Mouse (Mus musculus): ENCODE measurements around the gene Trim25. TPM values are rescaled to one million over a fixed set of nuclear protein-coding genes. Genes with fewer than 3 reads are reported as not detected.

Trim25 gene
- total and polyA plus RNA-seq, 3 experiments, result 6.1 to 41.2 (median 19.5) TPM

DNA sequence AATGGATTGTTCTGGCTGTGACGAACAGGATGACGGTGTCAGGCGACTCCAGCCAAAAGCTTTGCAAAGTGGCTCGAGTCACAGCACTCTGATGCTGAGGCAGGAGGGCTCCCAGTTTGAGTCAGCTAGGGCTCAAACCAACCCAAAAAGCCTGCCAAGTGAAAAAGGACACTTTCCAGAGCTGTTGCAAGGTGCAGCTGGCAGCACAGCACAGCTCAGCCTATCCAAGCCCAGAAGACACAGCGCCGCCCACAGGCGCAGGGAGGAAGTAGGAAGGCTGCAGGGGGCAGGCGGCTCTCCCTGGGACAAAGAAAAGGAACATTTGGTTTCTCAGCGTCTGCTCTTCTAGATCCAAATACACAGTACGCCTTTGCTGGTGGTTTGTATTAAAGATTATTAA, 12.6 kb upstream of the Trim25 start:
- Histone ChIP-seq H3K27me3 (replicated peaks) (no peaks in the 10 kb centered on the region), H3K4me3 (replicated peaks in 1 of 3; ENCODE audit: low read depth in 2 of 3, low read length in 2 of 3, poor library complexity in 1 of 3) (no peak overlapping the region), H3K9me3 (replicated peaks; ENCODE audit: low read length) (no peaks in the 10 kb centered on the region), H3K27ac (ENCODE audit: insufficient read depth, low read depth) (no peak overlapping the region), H3K4me2 (ENCODE audit: insufficient read depth, low read depth, poor library complexity, severe bottlenecking) (no peak overlapping the region), H3K9ac (ENCODE audit: insufficient read depth, low read depth) (no peak overlapping the region), H3K79me2 (replicated peaks; ENCODE audit: control insufficient read depth, extremely low read depth, insufficient read depth, poor library complexity, severe bottlenecking) (no peaks in the 10 kb centered on the region), H3K4me1 (ENCODE audit: control insufficient read depth in 1 of 2, insufficient read depth in 2 of 2) (peaks cover 2 to 31% of the 10 kb centered on the region in 2 experiments), H3K36me3 (replicated peaks in 1 of 2; ENCODE audit: control insufficient read depth in 1 of 2, insufficient read depth in 1 of 2, low read length in 1 of 2) (peaks cover 28 to 81% of the 10 kb centered on the region in 2 experiments)
- no peak for DNase-seq (ENCODE audit: extremely low read depth)
- in situ Hi-C loops (cut with MboI; ENCODE audit: low pct_ligation_motif_present, low pct_unique_long_range_greater_than_20kb, low sequenced_read_pairs) (loop anchor here (10.0 kb wide), 1 partner anchor 48 kb away; no protein-coding TSS in a partner anchor), dilution Hi-C loops (cut with MboI; ENCODE audit: extremely low pct_ligation_motif_present, extremely low pct_unique_long_range_greater_than_20kb, low sequenced_read_pairs) (no loop called here)
- no peak for TF ChIP-seq SMC3 (IDR thresholded peaks at IDR 0.05; ENCODE audit: low read depth, low read length)
- TF ChIP-seq CTCF (conservative IDR thresholded peaks at IDR 0.05 in 1 of 2, IDR thresholded peaks at IDR 0.05 in 1 of 2; ENCODE audit: low read depth in 2 of 2, low read length in 2 of 2), result peak in 1 of 2 experiments; percentile 30; a peak in 1 of 4 replicates

DNA sequence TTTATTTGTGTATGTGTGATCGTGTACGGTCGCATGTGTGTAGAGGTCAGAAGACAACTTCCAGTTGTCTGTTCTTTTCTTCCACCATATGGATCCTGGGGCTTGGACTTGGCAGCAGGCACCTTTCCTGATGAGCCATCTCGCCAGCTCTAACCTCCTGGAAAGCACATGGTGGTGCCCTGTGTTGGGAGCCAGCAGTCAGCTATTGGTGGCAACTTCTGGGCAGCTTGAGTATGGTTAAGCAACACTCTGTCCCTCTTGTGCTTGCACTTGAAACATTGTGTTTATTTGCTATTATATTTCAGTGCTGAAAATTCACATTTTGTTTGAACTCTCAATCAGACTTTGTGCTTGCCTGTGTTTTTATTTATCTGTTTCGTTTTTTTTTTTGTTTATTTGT, 10.2 kb upstream of the Trim25 start:
- Histone ChIP-seq H3K9me3 (replicated peaks; ENCODE audit: low read length) (no peaks in the 10 kb centered on the region), H3K9ac (ENCODE audit: insufficient read depth, low read depth) (no peak overlapping the region), H3K79me2 (replicated peaks; ENCODE audit: control insufficient read depth, extremely low read depth, insufficient read depth, poor library complexity, severe bottlenecking) (no peaks in the 10 kb centered on the region), H3K36me3 (replicated peaks in 1 of 2; ENCODE audit: control insufficient read depth in 1 of 2, insufficient read depth in 1 of 2, low read length in 1 of 2) (peaks cover 23 to 65% of the 10 kb centered on the region in 2 experiments), H3K27me3 (replicated peaks) (no peaks in the 10 kb centered on the region), H3K4me2 (ENCODE audit: insufficient read depth, low read depth, poor library complexity, severe bottlenecking) (no peak overlapping the region), H3K27ac (ENCODE audit: insufficient read depth, low read depth) (no peak overlapping the region), H3K4me3 (replicated peaks in 1 of 3; ENCODE audit: low read depth in 2 of 3, low read length in 2 of 3, poor library complexity in 1 of 3) (no peak overlapping the region), H3K4me1 (ENCODE audit: control insufficient read depth in 1 of 2, insufficient read depth in 2 of 2) (peaks cover 3 to 27% of the 10 kb centered on the region in 2 experiments; a peak in 2 of 4 replicates)
- dilution Hi-C loops (cut with MboI; ENCODE audit: extremely low pct_ligation_motif_present, extremely low pct_unique_long_range_greater_than_20kb, low sequenced_read_pairs) (no loop called here), in situ Hi-C loops (cut with MboI; ENCODE audit: low pct_ligation_motif_present, low pct_unique_long_range_greater_than_20kb, low sequenced_read_pairs) (loop anchor here (10.0 kb wide), 1 partner anchor 46 kb away; no protein-coding TSS in a partner anchor)
- TF ChIP-seq RAD21 (IDR thresholded peaks at IDR 0.05; ENCODE audit: low read depth, low read length) (no peak), ZC3H11A (IDR thresholded peaks at IDR 0.05; ENCODE audit: low read depth, low read length) (no peak), CTCF (conservative IDR thresholded peaks at IDR 0.05 in 1 of 2, IDR thresholded peaks at IDR 0.05 in 1 of 2; ENCODE audit: low read depth in 2 of 2, low read length in 2 of 2) (no peak), JUN (IDR thresholded peaks at IDR 0.05; ENCODE audit: insufficient read depth, low read depth, low read length) (no peak), ETS1 (conservative IDR thresholded peaks at IDR 0.05; ENCODE audit: low read depth, low read length) (no peak), RCOR1 (conservative IDR thresholded peaks at IDR 0.05; ENCODE audit: low read depth, low read length) (no peak), TCF12 (IDR thresholded peaks at IDR 0.05; ENCODE audit: low read depth, low read length) (no peak), ZKSCAN1 (IDR thresholded peaks at IDR 0.05; ENCODE audit: borderline replicate concordance, low read depth, low read length) (no peak), EP300 (IDR thresholded peaks at IDR 0.05; ENCODE audit: low read length) (no peak), BHLHE40 (IDR thresholded peaks at IDR 0.05; ENCODE audit: low read depth, low read length) (no peak), PAX5 (IDR thresholded peaks at IDR 0.05; ENCODE audit: low read length) (no peak), CHD1 (IDR thresholded peaks at IDR 0.05; ENCODE audit: low read depth, low read length) (no peak), USF2 (conservative IDR thresholded peaks at IDR 0.05; ENCODE audit: low read depth, low read length) (no peak), MAX (IDR thresholded peaks at IDR 0.05; ENCODE audit: low read length) (no peak)
- DNase-seq (ENCODE audit: extremely low read depth), result no peak
